8 mouse cellular contexts compared by ENCODE assay signal in the genomic region with DNA sequence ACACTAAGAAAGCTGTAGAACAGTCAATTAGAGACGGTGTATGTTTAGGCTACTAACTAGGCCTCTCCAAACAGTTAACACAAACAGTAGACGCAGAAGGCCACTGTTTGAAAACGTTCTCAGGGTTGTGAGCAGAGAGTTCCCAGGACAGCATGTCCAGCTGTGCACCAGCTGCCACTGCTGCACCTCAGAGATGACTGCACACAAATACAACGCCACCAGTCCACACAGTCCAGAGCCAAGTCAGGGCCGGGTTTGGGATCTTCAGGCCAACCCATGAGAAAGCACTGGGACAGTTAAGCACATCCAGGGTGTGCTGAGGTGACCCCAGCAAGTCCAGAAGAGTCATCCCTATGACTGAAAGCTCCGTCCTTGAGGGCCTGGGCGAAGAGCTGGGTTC.
DNase-seq lines count a peak whose midpoint lies in the region; ATAC-seq lines count a peak whose summit lies in the region.

No protein-coding gene starts in this region.

- ATAC-seq in embryonic facial prominence, embryonic 15.5 days (ENCODE audit: insufficient number of reproducible peaks, low FRiP score, low TSS enrichment, low read depth), result peak; percentile 61; the same call in 1 of the 2 replicates
- ATAC-seq in lung, embryonic 16.5 days (ENCODE audit: low read depth), result peak; percentile 71

- no peaks in the 10 kb centered on the region for H3K27me3 ChIP-seq in embryonic facial prominence, embryonic 15.5 days
- no peaks in the 10 kb centered on the region for H3K27me3 ChIP-seq in lung, embryonic 16.5 days (ENCODE audit: control insufficient read depth, insufficient read depth, low read depth, low read length)

- H3K9me3 ChIP-seq in embryonic facial prominence, embryonic 15.5 days (replicated peaks), result no peaks in the 10 kb centered on the region
- no peaks in the 10 kb centered on the region for H3K9me3 ChIP-seq in lung, embryonic 16.5 days (ENCODE audit: control insufficient read depth, low read length)

- no peak overlapping the region for H3K4me2 ChIP-seq in embryonic facial prominence, embryonic 15.5 days (replicated peaks)
- no peak overlapping the region for H3K4me2 ChIP-seq in lung, embryonic 16.5 days (ENCODE audit: low read depth, low read length)

- peak overlapping the region; percentile 72 for H3K27ac ChIP-seq in embryonic facial prominence, embryonic 15.5 days (replicated peaks)
- peak overlapping the region; percentile 95 for H3K27ac ChIP-seq in lung, embryonic 16.5 days (ENCODE audit: low read length)

- 67% methylated on average over 7 of the region's 7 CpGs for WGBS in embryonic facial prominence, embryonic 15.5 days
- WGBS in lung, embryonic 16.5 days, result 32% methylated on average over 7 of the region's 7 CpGs

- H3K36me3 ChIP-seq in embryonic facial prominence, embryonic 15.5 days, result 0 out of 2 replicates have a peak, but pooled peaks cover 5% of the 10 kb centered on the region
- H3K36me3 ChIP-seq in lung, embryonic 16.5 days (ENCODE audit: control insufficient read depth, insufficient read depth, low read length), result peaks cover 7% of the 10 kb centered on the region

- intact Hi-C loops in heart, postnatal 36 days (cut with DNase I), result loop anchor here (5.0 kb wide), 2 partner anchors 52 to 67 kb away; a partner anchor contains a TSS

- H3K4me3 ChIP-seq in embryonic facial prominence, embryonic 15.5 days (replicated peaks), result no peak overlapping the region
- no peak overlapping the region for H3K4me3 ChIP-seq in lung, embryonic 16.5 days (ENCODE audit: low read length)

- peak; percentile 27 to 59 for DNase-seq in adrenal gland, adult (ENCODE audit: inconsistent age in 2 of 2, low spot score in 1 of 2)
- no peak for DNase-seq in adrenal gland, postnatal 25 days
- DNase-seq in heart, postnatal 36 days, result peak; percentile 46 to 56
- DNase-seq in spleen, postnatal 36 days (ENCODE audit: low spot score in 2 of 2), result no peak
- DNase-seq in layer of hippocampus, adult 9-11 months, result no peak
- no peak for DNase-seq in frontal cortex, postnatal 36 days (ENCODE audit: low spot score in 2 of 2)

- H3K4me1 ChIP-seq in embryonic facial prominence, embryonic 15.5 days, result peaks cover 29% of the 10 kb centered on the region
- peaks cover 67% of the 10 kb centered on the region for H3K4me1 ChIP-seq in lung, embryonic 16.5 days (replicated peaks; ENCODE audit: control insufficient read depth, insufficient read depth, low read length)

- H3K9ac ChIP-seq in embryonic facial prominence, embryonic 15.5 days, result no peak overlapping the region
- peak overlapping the region; percentile 31; the same call in 1 of the 2 replicates for H3K9ac ChIP-seq in lung, embryonic 16.5 days (ENCODE audit: low read length)

Comparison
In these comparisons a context has a peak if more than half of its experiments do, and no peak if none do; other contexts are left out.
1. DNase-seq: peak in adrenal gland, adult (2 of 2) and heart, postnatal 36 days (2 of 2); none in adrenal gland, postnatal 25 days (single experiment), spleen, postnatal 36 days (0 of 2), layer of hippocampus, adult 9-11 months (single experiment) and frontal cortex, postnatal 36 days (0 of 2).